Comparison of ENCODE assay signal across 11 mouse cellular contexts in the genomic region with DNA sequence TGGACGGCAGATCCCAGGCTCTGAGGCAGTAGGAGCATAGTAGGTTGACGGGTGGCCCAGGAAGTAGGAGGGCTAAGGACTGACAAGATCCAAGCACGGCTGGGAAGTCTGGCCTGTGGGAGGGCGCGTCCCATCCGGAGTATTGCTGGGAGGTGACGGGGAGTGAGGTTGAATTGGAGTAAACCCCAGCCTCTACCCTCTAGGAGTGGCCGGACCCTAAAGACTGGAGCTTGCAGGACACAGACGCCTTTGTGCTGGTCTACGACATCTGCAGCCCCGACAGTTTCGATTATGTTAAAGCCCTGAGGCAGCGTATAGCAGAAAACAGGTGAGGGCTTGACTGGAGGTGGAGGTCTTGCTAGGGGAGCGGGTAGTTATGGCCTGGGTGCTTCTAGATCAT. TPM values are rescaled to one million over a fixed set of nuclear protein-coding genes. Genes with fewer than 3 reads are reported as not detected.
A peak's percentile ranks its signal among the peaks of the same experiment; 100 is the strongest.
DNase-seq lines count a peak whose midpoint lies in the region; ATAC-seq lines count a peak whose summit lies in the region.
"Had no signal": no experiment of that assay in that cellular context is flagged by ENCODE, and none has a peak within 500 bp of the region (broad histone marks: within the 10 kb centered on the region; RNA-seq: fewer than 3 reads in every experiment).

No protein-coding gene starts in this region.

- no peak overlapping the region for H3K9ac ChIP-seq in hindbrain, embryonic 13.5 days
- H3K9ac ChIP-seq in embryonic facial prominence, embryonic 12.5 days = no peak overlapping the region
- no peak overlapping the region for H3K9ac ChIP-seq in limb, embryonic 15.5 days
- H3K9ac ChIP-seq: neural tube, embryonic 15.5 days had no signal

- peak; percentile 27 for DNase-seq in hindbrain, embryonic 10.5 days (ENCODE audit: low spot score)
- DNase-seq in lung, postnatal 10 days = peak; percentile 28
- DNase-seq in lung, postnatal 25 days (ENCODE audit: low spot score) = no peak
- DNase-seq in gastrocnemius, postnatal 4 days (ENCODE audit: low spot score in 2 of 2) = no peak
- DNase-seq in thymus, postnatal 14 days = no peak
- DNase-seq: thymus, adult 2 months had no signal

- H3K4me3 ChIP-seq in hindbrain, embryonic 10.5 days = peak overlapping the region; percentile 26
- no peak overlapping the region for H3K4me3 ChIP-seq in hindbrain, embryonic 13.5 days
- H3K4me3 ChIP-seq in embryonic facial prominence, embryonic 12.5 days = peak overlapping the region; percentile 8; the same call in 1 of the 2 replicates
- H3K4me3 ChIP-seq in limb, embryonic 15.5 days = peak overlapping the region; percentile 51; the same call in 1 of the 2 replicates
- H3K4me3 ChIP-seq: neural tube, embryonic 15.5 days had no signal

- H3K4me2 ChIP-seq in hindbrain, embryonic 13.5 days = no peak overlapping the region
- no peak overlapping the region for H3K4me2 ChIP-seq in embryonic facial prominence, embryonic 12.5 days (replicated peaks)
- 0 out of 2 replicates have a peak overlapping the region, but pooled peaks have one; percentile 24 for H3K4me2 ChIP-seq in limb, embryonic 15.5 days
- H3K4me2 ChIP-seq: neural tube, embryonic 15.5 days had no signal

- WGBS in hindbrain, embryonic 10.5 days = 27% methylated on average over 14 of the region's 14 CpGs
- 29% methylated on average over 14 of the region's 14 CpGs for WGBS in hindbrain, embryonic 13.5 days
- WGBS in embryonic facial prominence, embryonic 12.5 days = 17% methylated on average over 14 of the region's 14 CpGs
- WGBS in limb, embryonic 15.5 days = 13% methylated on average over 14 of the region's 14 CpGs

- no peaks in the 10 kb centered on the region for H3K9me3 ChIP-seq in hindbrain, embryonic 10.5 days
- no peaks in the 10 kb centered on the region for H3K9me3 ChIP-seq in hindbrain, embryonic 13.5 days
- H3K9me3 ChIP-seq in embryonic facial prominence, embryonic 12.5 days = no peaks in the 10 kb centered on the region
- no peaks in the 10 kb centered on the region for H3K9me3 ChIP-seq in limb, embryonic 15.5 days
- H3K9me3 ChIP-seq: neural tube, embryonic 15.5 days had no signal

- ATAC-seq in hindbrain, embryonic 13.5 days (ENCODE audit: low FRiP score) = no peak
- no peak for ATAC-seq in embryonic facial prominence, embryonic 12.5 days (ENCODE audit: insufficient number of reproducible peaks, insufficient read depth, low FRiP score, low TSS enrichment)
- no peak for ATAC-seq in limb, embryonic 15.5 days (ENCODE audit: insufficient number of reproducible peaks, low FRiP score, low TSS enrichment, low read depth)

- no peak overlapping the region for H3K27ac ChIP-seq in hindbrain, embryonic 10.5 days
- H3K27ac ChIP-seq in hindbrain, embryonic 13.5 days = no peak overlapping the region
- no peak overlapping the region for H3K27ac ChIP-seq in embryonic facial prominence, embryonic 12.5 days
- no peak overlapping the region for H3K27ac ChIP-seq in limb, embryonic 15.5 days
- H3K27ac ChIP-seq: neural tube, embryonic 15.5 days had no signal

- peaks cover 83% of the 10 kb centered on the region for H3K4me1 ChIP-seq in hindbrain, embryonic 10.5 days (replicated peaks)
- H3K4me1 ChIP-seq in hindbrain, embryonic 13.5 days (replicated peaks) = peaks cover 66% of the 10 kb centered on the region
- peaks cover 67% of the 10 kb centered on the region for H3K4me1 ChIP-seq in embryonic facial prominence, embryonic 12.5 days
- peaks cover 72% of the 10 kb centered on the region for H3K4me1 ChIP-seq in limb, embryonic 15.5 days

- no peaks in the 10 kb centered on the region for H3K36me3 ChIP-seq in hindbrain, embryonic 10.5 days
- H3K36me3 ChIP-seq in hindbrain, embryonic 13.5 days = peaks cover 7% of the 10 kb centered on the region
- no peaks in the 10 kb centered on the region; the same call in 1 of the 2 replicates for H3K36me3 ChIP-seq in embryonic facial prominence, embryonic 12.5 days
- peaks cover 6% of the 10 kb centered on the region for H3K36me3 ChIP-seq in limb, embryonic 15.5 days
- H3K36me3 ChIP-seq: neural tube, embryonic 15.5 days had no signal

- peaks cover 96% of the 10 kb centered on the region for H3K27me3 ChIP-seq in hindbrain, embryonic 10.5 days (ENCODE audit: insufficient read depth, poor library complexity, severe bottlenecking)
- H3K27me3 ChIP-seq in hindbrain, embryonic 13.5 days = peaks cover 95% of the 10 kb centered on the region
- peaks cover 91% of the 10 kb centered on the region for H3K27me3 ChIP-seq in embryonic facial prominence, embryonic 12.5 days
- H3K27me3 ChIP-seq in limb, embryonic 15.5 days = peaks cover 90% of the 10 kb centered on the region

RNA-seq across cellular contexts. Expression of a gene that starts 1.3 kb away (rescaled TPM):
- polyA plus RNA-seq in hindbrain, embryonic 10.5 days (2016; fragmentation: Nextera tagmentation; extraction: Ambion mirVana) = 0.44 and 0.84 TPM in 2 replicates
- 0.84 and 1.2 TPM in 2 replicates for polyA plus RNA-seq in hindbrain, embryonic 13.5 days (2015; fragmentation: Nextera tagmentation; extraction: Ambion mirVana)
- polyA plus RNA-seq in embryonic facial prominence, embryonic 12.5 days (2016; fragmentation: Nextera tagmentation; extraction: Ambion mirVana) = 1.1 TPM in 2 replicates
- polyA plus RNA-seq in limb, embryonic 15.5 days (2015; fragmentation: Nextera tagmentation; extraction: Ambion mirVana) = 7.1 and 8.6 TPM in 2 replicates
- total RNA-seq in gastrocnemius, postnatal 4 days (2021) = 1 to 10 TPM; 1.9 to 2.8 TPM
- total RNA-seq: liver, adult 2 months had no signal

RNA-seq across cellular contexts. Expression of a gene that starts 5.9 kb away (rescaled TPM):
- 25.5 and 34.9 TPM in 2 replicates for polyA plus RNA-seq in hindbrain, embryonic 10.5 days (2016; fragmentation: Nextera tagmentation; extraction: Ambion mirVana)
- polyA plus RNA-seq in hindbrain, embryonic 13.5 days (2015; fragmentation: Nextera tagmentation; extraction: Ambion mirVana) = 19.1 and 20.2 TPM in 2 replicates
- polyA plus RNA-seq in embryonic facial prominence, embryonic 12.5 days (2016; fragmentation: Nextera tagmentation; extraction: Ambion mirVana) = 44.3 and 47.6 TPM in 2 replicates
- polyA plus RNA-seq in limb, embryonic 15.5 days (2015; fragmentation: Nextera tagmentation; extraction: Ambion mirVana) = 32.3 and 34.4 TPM in 2 replicates
- total RNA-seq in gastrocnemius, postnatal 4 days (2021) = 10 to 100 TPM; 25.1 to 28.5 TPM

RNA-seq across cellular contexts. Expression of a gene that starts 39.5 kb away (rescaled TPM):
- polyA plus RNA-seq in hindbrain, embryonic 10.5 days (2016; fragmentation: Nextera tagmentation; extraction: Ambion mirVana) = 29.1 and 29.3 TPM in 2 replicates
- 30.9 and 35.6 TPM in 2 replicates for polyA plus RNA-seq in hindbrain, embryonic 13.5 days (2015; fragmentation: Nextera tagmentation; extraction: Ambion mirVana)
- 26.4 and 27.9 TPM in 2 replicates for polyA plus RNA-seq in embryonic facial prominence, embryonic 12.5 days (2016; fragmentation: Nextera tagmentation; extraction: Ambion mirVana)
- 23.1 and 26.1 TPM in 2 replicates for polyA plus RNA-seq in limb, embryonic 15.5 days (2015; fragmentation: Nextera tagmentation; extraction: Ambion mirVana)
- total RNA-seq in gastrocnemius, postnatal 4 days (2021) = 10 to 100 TPM; 25.7 to 25.8 TPM

RNA-seq across cellular contexts. Expression of a gene that starts 39.8 kb away (rescaled TPM):
- 877 and 924 TPM in 2 replicates for polyA plus RNA-seq in hindbrain, embryonic 10.5 days (2016; fragmentation: Nextera tagmentation; extraction: Ambion mirVana)
- 670 and 686 TPM in 2 replicates for polyA plus RNA-seq in hindbrain, embryonic 13.5 days (2015; fragmentation: Nextera tagmentation; extraction: Ambion mirVana)
- polyA plus RNA-seq in embryonic facial prominence, embryonic 12.5 days (2016; fragmentation: Nextera tagmentation; extraction: Ambion mirVana) = 949 and 978 TPM in 2 replicates
- 655 and 680 TPM in 2 replicates for polyA plus RNA-seq in limb, embryonic 15.5 days (2015; fragmentation: Nextera tagmentation; extraction: Ambion mirVana)
- total RNA-seq in gastrocnemius, postnatal 4 days (2021) = 100 to 1,000 TPM; 205 to 243 TPM

Comparison
In these comparisons a context has a peak if more than half of its experiments do, and no peak if none do; other contexts are left out.
1. DNase-seq: peak in hindbrain, embryonic 10.5 days (single experiment) and lung, postnatal 10 days (single experiment); none in lung, postnatal 25 days (single experiment), gastrocnemius, postnatal 4 days (0 of 2) and thymus, postnatal 14 days (single experiment).